Mouse (Mus musculus): ENCODE measurements around the gene Sh3rf1. TPM values are rescaled to one million over a fixed set of nuclear protein-coding genes. Genes with fewer than 3 reads are reported as not detected.
A peak's percentile ranks its signal among the peaks of the same experiment; 100 is the strongest.

The Sh3rf1 gene
- polyA plus RNA-seq, 1 experiment: 8.2 TPM

GRCm38 (mm10) chr8:61217426-61217825, 6.2 kb upstream of the Sh3rf1 start:
- DNase-seq (ENCODE audit: low read depth, low spot score): no peak
- 79% methylated on average over 8 of the region's 8 CpGs for WGBS

GRCm38 (mm10) chr8:61218439-61218838, 5.2 kb upstream of the Sh3rf1 start:
- no peak for DNase-seq (ENCODE audit: low read depth, low spot score)
- 82% methylated on average over 2 of the region's 2 CpGs for WGBS

- DNase-seq (ENCODE audit: low read depth, low spot score): no peak
- WGBS: 34% methylated on average over 5 of the region's 5 CpGs
Measured at GRCm38 (mm10) chr8:61223283-61223682, 389 bp upstream of the Sh3rf1 start.

- DNase-seq (ENCODE audit: low read depth, low spot score): no peak
- WGBS: under 1% methylated on average over 41 of the region's 41 CpGs
Measured at GRCm38 (mm10) chr8:61224380-61225092, 864 bp downstream of the Sh3rf1 start.

- 30% methylated on average over 20 of the region's 20 CpGs for WGBS
- DNase-seq (ENCODE audit: low read depth, low spot score): peak; percentile 38
Measured at GRCm38 (mm10) chr8:61225581-61226395, 2.1 kb downstream of the Sh3rf1 start.

GRCm38 (mm10) chr8:61226632-61227031, 3.0 kb downstream of the Sh3rf1 start:
- no peak for DNase-seq (ENCODE audit: low read depth, low spot score)
- 82% methylated on average over 5 of the region's 5 CpGs for WGBS

- DNase-seq (ENCODE audit: low read depth, low spot score): no peak
- 73% methylated on average over 8 of the region's 8 CpGs for WGBS
Measured at GRCm38 (mm10) chr8:61228678-61229077, 5.0 kb downstream of the Sh3rf1 start.

GRCm38 (mm10) chr8:61229511-61230195, 6.0 kb downstream of the Sh3rf1 start:
- 75% methylated on average over 12 of the region's 12 CpGs for WGBS
- no peak for DNase-seq (ENCODE audit: low read depth, low spot score)

GRCm38 (mm10) chr8:61230881-61231755, 7.4 kb downstream of the Sh3rf1 start:
- 74% methylated on average over 11 of the region's 11 CpGs for WGBS
- no peak for DNase-seq (ENCODE audit: low read depth, low spot score)

GRCm38 (mm10) chr8:61235499-61235898, 11.8 kb downstream of the Sh3rf1 start:
- 78% methylated on average over 5 of the region's 5 CpGs for WGBS
- DNase-seq (ENCODE audit: low read depth, low spot score): no peak

GRCm38 (mm10) chr8:61236506-61237268, 13.0 kb downstream of the Sh3rf1 start:
- WGBS: 42% methylated on average over 9 of the region's 9 CpGs

GRCm38 (mm10) chr8:61239576-61239975, 15.9 kb downstream of the Sh3rf1 start:
- DNase-seq (ENCODE audit: low read depth, low spot score): no peak
- 52% methylated on average over 3 of the region's 3 CpGs for WGBS

More at GRCm38 (mm10) chr8:61236506-61237268, 13.0 kb downstream of the Sh3rf1 start:
- no peak for DNase-seq (ENCODE audit: low read depth, low spot score)

GRCm38 (mm10) chr8:61241229-61241628, 17.6 kb downstream of the Sh3rf1 start:
- WGBS: 93% methylated on average over 8 of the region's 8 CpGs
- DNase-seq (ENCODE audit: low read depth, low spot score): no peak

GRCm38 (mm10) chr8:61242896-61243295, 19.2 kb downstream of the Sh3rf1 start:
- DNase-seq (ENCODE audit: low read depth, low spot score): no peak
- 98% methylated on average over 19 of the region's 19 CpGs for WGBS

GRCm38 (mm10) chr8:61243491-61243890, 19.8 kb downstream of the Sh3rf1 start:
- WGBS: 90% methylated on average over 5 of the region's 5 CpGs
- DNase-seq (ENCODE audit: low read depth, low spot score): no peak

- no peak for DNase-seq (ENCODE audit: low read depth, low spot score)
- WGBS: 97% methylated on average over 7 of the region's 7 CpGs
Measured at GRCm38 (mm10) chr8:61244157-61244556, 20.5 kb downstream of the Sh3rf1 start.

GRCm38 (mm10) chr8:61247270-61248025, 23.8 kb downstream of the Sh3rf1 start:
- 53% methylated on average over 13 of the region's 13 CpGs for WGBS
- DNase-seq (ENCODE audit: low read depth, low spot score): no peak

GRCm38 (mm10) chr8:61249511-61249910, 25.8 kb downstream of the Sh3rf1 start:
- no peak for DNase-seq (ENCODE audit: low read depth, low spot score)
- WGBS: 98% methylated on average over 4 of the region's 4 CpGs
